Mouse (Mus musculus) stomach, embryonic 14.5 days (tissue): ENCODE data around the gene Ttyh2. TPM values are rescaled to one million over a fixed set of nuclear protein-coding genes. Genes with fewer than 3 reads are reported as not detected.

Experiments
- ATAC-seq: fragments of 200-750 bp; cut with Nextera tagmentation; 2 replicates; pipeline ENCODE4 v1.8.0; 2017; ENCODE audit warnings: low read depth, moderate TSS enrichment; ENCODE audit not compliant: insufficient number of reproducible peaks, insufficient read depth, low FRiP score
- H3K27ac ChIP-seq: fragments of 300-500 bp; sonication (generic); 2 replicates; pipeline ENCODE4 v1.5.1; 2014; ENCODE audit warnings: mild to moderate bottlenecking, low read length, moderate library complexity, mixed read lengths
- H3K27me3 ChIP-seq: fragments of 300-500 bp; sonication (generic); 2 replicates; pipeline ENCODE4 v1.6.1; 2014; ENCODE audit warnings: low read length, control low read depth, mixed read lengths; ENCODE audit not compliant: control insufficient read depth, insufficient read depth
- H3K36me3 ChIP-seq: fragments of 300-500 bp; sonication (generic); 2 replicates; pipeline ENCODE4 v1.6.1; 2014; ENCODE audit warnings: mild to moderate bottlenecking, control low read depth, low read length, moderate library complexity, mixed read lengths; ENCODE audit not compliant: control insufficient read depth, insufficient read depth
- H3K4me1 ChIP-seq: fragments of 300-500 bp; sonication (generic); 2 replicates; pipeline ENCODE4 v1.6.1; 2014; ENCODE audit warnings: low read length, control low read depth, mixed read lengths; ENCODE audit not compliant: control insufficient read depth, insufficient read depth
- H3K4me2 ChIP-seq: fragments of 300-500 bp; sonication (generic); replicated peaks from 2 replicates; pipeline ENCODE4 v1.6.1; 2014; ENCODE audit warnings: low read depth, low read length, control low read depth
- H3K4me3 ChIP-seq: fragments of 300-500 bp; sonication (generic); 2 replicates; pipeline ENCODE4 v1.5.1; 2014; ENCODE audit warnings: low read depth, low read length, control low read depth
- H3K9ac ChIP-seq: fragments of 300-500 bp; sonication (generic); replicated peaks from 2 replicates; pipeline ENCODE4 v1.6.1; 2014; ENCODE audit warnings: low read depth, mild to moderate bottlenecking, control low read depth, low read length, moderate library complexity, mixed read lengths
- H3K9me3 ChIP-seq: fragments of 300-500 bp; sonication (generic); 2 replicates; pipeline ENCODE4 v1.6.1; 2016; ENCODE audit warnings: low read depth, low read length, control low read depth; ENCODE audit not compliant: control insufficient read depth
- WGBS: fragments of 180-500 bp; shearing (Covaris S2); extraction: QIAGEN DNeasy Blood & Tissue Kit; methylation state at CpG from one replicate; pipeline ENCODE4 v1.1.7; 2014; 5-methylcytosine and 5-hydroxymethylcytosine counted together
- polyA plus RNA-seq: library from polyadenylated mRNA; unstranded; fragments of >200 nt; fragmentation: Nextera tagmentation; extraction: Ambion mirVana; gene quantifications from 2 replicates; pipeline ENCODE4 v1.2.1, GENCODE M21; 2014

Ttyh2 gene
- polyA plus RNA-seq, 1 experiment from 2014 or later = 12.5 TPM

GRCm38 (mm10) chr11:114652531-114652930 is 22.7 kb upstream of the Ttyh2 start:
- H3K36me3 ChIP-seq = no peaks in the 10 kb centered on the region
- no peak overlapping the region for H3K4me3 ChIP-seq
- H3K9ac ChIP-seq = no peak overlapping the region
- H3K4me2 ChIP-seq = no peak overlapping the region
- H3K4me1 ChIP-seq = no peaks in the 10 kb centered on the region
- 4% methylated on average over 16 of the region's 16 CpGs for WGBS
- no peak for ATAC-seq
- H3K9me3 ChIP-seq = no peaks in the 10 kb centered on the region
- no peak overlapping the region for H3K27ac ChIP-seq
- H3K27me3 ChIP-seq = no peaks in the 10 kb centered on the region

DNA sequence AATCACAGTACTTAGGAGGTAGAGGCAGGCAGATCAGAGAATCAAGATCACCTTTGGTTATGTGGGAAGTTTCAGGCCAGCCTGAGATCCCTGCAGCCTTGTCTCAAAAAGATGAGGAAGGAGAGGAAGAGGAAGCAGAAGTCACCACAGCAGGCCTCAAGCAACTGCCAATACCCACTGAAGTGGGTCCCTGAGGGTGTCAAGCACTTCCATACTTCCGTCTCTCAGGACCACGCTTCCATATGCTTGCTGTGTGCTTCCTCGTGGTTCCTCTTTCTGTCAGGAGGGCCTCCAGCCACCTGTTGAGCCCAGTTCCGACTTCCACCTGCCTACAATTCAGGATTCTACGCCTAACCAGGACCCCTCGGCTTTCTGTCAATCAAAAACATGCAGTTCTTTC is 21.6 kb upstream of the Ttyh2 start:
- Histone ChIP-seq H3K4me1 (no peaks in the 10 kb centered on the region), H3K27me3 (no peaks in the 10 kb centered on the region), H3K36me3 (no peaks in the 10 kb centered on the region), H3K4me2 (no peak overlapping the region), H3K9ac (no peak overlapping the region), H3K4me3 (no peak overlapping the region), H3K27ac (no peak overlapping the region), H3K9me3 (no peaks in the 10 kb centered on the region)
- 75% methylated on average over 6 of the region's 6 CpGs for WGBS
- ATAC-seq = no peak

DNA sequence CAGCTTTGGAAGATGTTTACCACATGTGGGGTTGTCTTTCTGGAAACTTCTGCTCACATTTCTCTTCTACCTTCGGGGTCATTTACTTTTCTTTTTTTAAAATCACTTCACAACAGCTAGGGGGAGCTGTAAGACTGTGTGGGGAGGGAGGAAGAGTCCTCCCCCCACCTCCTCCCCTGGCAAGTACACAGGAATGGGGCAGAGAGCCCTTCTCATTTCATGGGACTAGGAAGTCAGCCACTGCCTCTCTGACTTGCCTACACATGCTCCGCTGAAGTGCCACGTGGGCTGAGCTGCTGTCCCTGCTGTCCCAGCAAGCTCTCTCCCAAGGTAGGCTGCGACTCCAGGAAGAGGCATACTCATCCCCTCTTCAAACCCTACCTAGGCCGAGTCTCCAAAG is 20.7 kb upstream of the Ttyh2 start:
- no peak overlapping the region for H3K4me3 ChIP-seq
- no peaks in the 10 kb centered on the region for H3K27me3 ChIP-seq
- no peak overlapping the region for H3K9ac ChIP-seq
- ATAC-seq = no peak
- no peaks in the 10 kb centered on the region for H3K36me3 ChIP-seq
- no peaks in the 10 kb centered on the region for H3K9me3 ChIP-seq
- no peaks in the 10 kb centered on the region for H3K4me1 ChIP-seq
- no peak overlapping the region for H3K4me2 ChIP-seq
- WGBS = 51% methylated on average over 5 of the region's 5 CpGs
- H3K27ac ChIP-seq = no peak overlapping the region

DNA sequence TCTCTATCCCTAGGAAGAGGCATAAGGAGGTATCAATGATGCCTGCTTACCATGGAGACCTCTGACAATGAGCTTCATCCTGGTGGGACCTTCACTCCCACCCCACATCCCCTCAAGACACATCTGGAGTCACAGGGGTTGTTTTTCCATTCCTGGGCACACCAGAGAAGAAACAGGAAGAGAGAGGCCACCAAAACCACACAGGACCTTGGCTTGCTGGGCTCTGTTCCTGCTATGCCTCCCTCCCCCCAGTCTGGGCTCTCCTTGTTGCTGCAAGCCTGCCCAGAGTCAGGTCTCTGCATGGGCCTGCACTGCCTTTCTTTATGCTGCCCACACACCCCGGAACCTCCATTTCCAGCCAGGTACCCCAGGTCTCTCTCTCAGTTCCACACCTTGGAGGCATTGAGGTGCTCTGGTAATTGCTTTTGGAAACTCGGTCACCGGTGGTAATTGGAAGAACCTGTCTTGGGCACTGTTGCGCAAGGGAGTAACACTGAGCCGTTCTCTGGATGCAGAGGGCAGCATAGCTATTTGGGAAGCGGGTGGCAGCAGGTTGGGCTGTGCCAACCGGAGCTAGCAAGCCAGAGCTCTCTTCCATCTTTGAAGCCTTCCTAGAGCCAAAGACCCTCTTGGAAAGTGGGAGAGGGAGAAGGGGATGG is 19.8 kb upstream of the Ttyh2 start:
- Histone ChIP-seq H3K27me3 (no peaks in the 10 kb centered on the region), H3K4me1 (no peaks in the 10 kb centered on the region), H3K36me3 (no peaks in the 10 kb centered on the region), H3K9me3 (no peaks in the 10 kb centered on the region), H3K4me2 (no peak overlapping the region), H3K27ac (no peak overlapping the region), H3K9ac (no peak overlapping the region), H3K4me3 (no peak overlapping the region)
- no peak for ATAC-seq
- WGBS = 77% methylated on average over 7 of the region's 7 CpGs

- Histone ChIP-seq H3K9ac (no peak overlapping the region; the same call in 1 of the 2 replicates), H3K27me3 (no peaks in the 10 kb centered on the region), H3K4me1 (no peaks in the 10 kb centered on the region), H3K4me2 (no peak overlapping the region), H3K27ac (no peak overlapping the region), H3K4me3 (no peak overlapping the region), H3K9me3 (no peaks in the 10 kb centered on the region), H3K36me3 (no peaks in the 10 kb centered on the region)
- WGBS = 24% methylated on average over 27 of the region's 27 CpGs
- ATAC-seq = no peak
These were observed 18.1 kb upstream of the Ttyh2 start for GRCm38 (mm10) chr11:114656994-114657644.

GRCm38 (mm10) chr11:114657737-114658136 is 17.5 kb upstream of the Ttyh2 start:
- WGBS = 12% methylated on average over 7 of the region's 7 CpGs
- H3K4me3 ChIP-seq = no peak overlapping the region
- ATAC-seq = no peak

DNA sequence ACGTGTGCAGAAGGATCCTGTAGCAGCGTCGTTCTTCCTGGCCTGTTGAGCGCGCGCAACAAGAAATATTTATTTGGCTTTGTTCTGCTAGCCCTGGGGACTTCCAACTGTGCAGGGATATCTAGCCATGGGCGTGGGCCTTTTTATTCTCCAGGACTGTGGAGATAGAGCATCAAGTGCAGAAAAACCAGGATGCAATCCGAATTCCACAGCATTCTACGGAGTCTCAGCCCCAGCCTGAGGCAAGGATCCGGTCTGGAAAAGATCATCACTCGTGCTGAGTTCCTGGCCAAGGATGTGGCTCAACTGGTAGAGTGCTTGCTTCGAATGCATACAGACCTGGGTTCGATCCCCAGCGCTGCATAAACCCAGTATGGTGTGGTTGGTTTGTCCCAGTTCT is 13.1 kb upstream of the Ttyh2 start:
- no peaks in the 10 kb centered on the region for H3K9me3 ChIP-seq
- no peaks in the 10 kb centered on the region for H3K4me1 ChIP-seq
- no peak overlapping the region for H3K27ac ChIP-seq
- H3K27me3 ChIP-seq = no peaks in the 10 kb centered on the region
- 88% methylated on average over 14 of the region's 14 CpGs for WGBS
- no peak overlapping the region for H3K9ac ChIP-seq
- no peaks in the 10 kb centered on the region for H3K36me3 ChIP-seq
- H3K4me3 ChIP-seq = no peak overlapping the region
- no peak for ATAC-seq
- no peak overlapping the region for H3K4me2 ChIP-seq

More at GRCm38 (mm10) chr11:114657737-114658136, 17.5 kb upstream of the Ttyh2 start:
- Histone ChIP-seq H3K27ac (no peak overlapping the region), H3K9ac (no peak overlapping the region), H3K9me3 (no peaks in the 10 kb centered on the region), H3K27me3 (no peaks in the 10 kb centered on the region), H3K36me3 (no peaks in the 10 kb centered on the region), H3K4me2 (no peak overlapping the region), H3K4me1 (no peaks in the 10 kb centered on the region)

DNA sequence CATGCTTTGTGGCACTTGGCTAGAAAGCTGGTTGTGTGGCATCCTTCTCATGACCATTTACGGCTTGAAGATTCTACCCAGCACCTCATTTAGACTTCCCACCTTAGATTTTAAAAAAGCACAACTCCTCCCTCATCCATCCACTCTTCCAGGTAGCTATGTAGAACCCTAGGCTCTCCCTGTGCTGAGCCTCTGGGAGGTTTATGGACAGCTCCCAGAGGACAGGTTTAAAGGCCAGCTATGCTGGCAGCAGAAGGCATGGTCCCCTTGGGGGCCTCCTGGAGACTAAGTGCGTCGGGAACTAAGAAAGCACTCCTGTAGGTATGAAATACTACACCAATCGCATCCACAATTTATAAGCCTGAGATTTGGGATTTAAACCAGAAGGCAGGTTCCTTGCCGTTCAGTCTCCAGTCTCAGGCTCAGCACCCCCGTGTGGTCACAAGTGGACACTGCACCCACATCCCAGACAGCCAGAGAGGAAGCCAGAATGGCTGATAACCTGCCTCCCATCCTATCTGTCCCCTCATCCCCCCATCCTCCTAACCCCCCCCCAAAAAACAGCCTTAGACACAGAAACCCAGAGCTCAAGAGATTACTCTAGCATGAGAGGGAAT is 12.4 kb upstream of the Ttyh2 start:
- Histone ChIP-seq H3K9ac (no peak overlapping the region), H3K9me3 (no peaks in the 10 kb centered on the region), H3K27ac (no peak overlapping the region), H3K27me3 (no peaks in the 10 kb centered on the region), H3K36me3 (no peaks in the 10 kb centered on the region), H3K4me1 (no peaks in the 10 kb centered on the region), H3K4me3 (no peak overlapping the region), H3K4me2 (no peak overlapping the region)
- WGBS = 27% methylated on average over 6 of the region's 6 CpGs
- ATAC-seq = no peak
